Mouse (Mus musculus) heart, embryonic 14.5 days (tissue): Measurements from ENCODE around the gene Lair1. TPM values are rescaled to one million over a fixed set of nuclear protein-coding genes. Genes with fewer than 3 reads are reported as not detected.
"Not testable (repeated sequence)": the region's sequence is repeated elsewhere in the genome, so short reads cannot be mapped to it uniquely, and the experiment has no call there.

ENCODE experiments used
- ATAC-seq: fragments of 200-750 bp; cut with Nextera tagmentation; 2 replicates; pipeline ENCODE4 v1.8.0; 2017; ENCODE audit warnings: low read depth, moderate TSS enrichment; ENCODE audit not compliant: insufficient number of reproducible peaks, insufficient read depth, low FRiP score
- H3K27ac ChIP-seq, 2 experiments: fragments of 200-500 bp in 1 of 2; fragments of 300-500 bp in 1 of 2; sonication (generic) in 1 of 2; replicated peaks in 1 of 2; 2 replicates each; pipeline ENCODE4 v1.5.1; 2012 to 2014; ENCODE audit warnings: low read depth in 2 of 2, low read length in 2 of 2, control low read depth in 1 of 2, mild to moderate bottlenecking in 1 of 2, mixed read lengths in 1 of 2; ENCODE audit not compliant: control insufficient read depth in 1 of 2, insufficient read depth in 1 of 2
- H3K27me3 ChIP-seq: fragments of 300-500 bp; sonication (generic); 2 replicates; pipeline ENCODE4 v1.6.1; 2014; ENCODE audit warnings: mild to moderate bottlenecking, low read length, control low read depth; ENCODE audit not compliant: control insufficient read depth, insufficient read depth
- H3K36me3 ChIP-seq: fragments of 300-500 bp; sonication (generic); 2 replicates; pipeline ENCODE4 v1.6.1; 2014; ENCODE audit warnings: mild to moderate bottlenecking, control low read depth, low read length, mixed read lengths; ENCODE audit not compliant: control insufficient read depth, insufficient read depth
- H3K4me1 ChIP-seq, 2 experiments: fragments of 200-500 bp in 1 of 2; fragments of 300-500 bp in 1 of 2; sonication (generic) in 1 of 2; 2 replicates each; pipeline ENCODE4 v1.6.1; 2012 to 2014; ENCODE audit warnings: low read length in 2 of 2, control low read depth in 1 of 2, mixed read lengths in 1 of 2; ENCODE audit not compliant: control insufficient read depth in 2 of 2, insufficient read depth in 2 of 2
- H3K4me2 ChIP-seq: fragments of 300-500 bp; sonication (generic); 2 replicates; pipeline ENCODE4 v1.6.1; 2014; ENCODE audit warnings: mild to moderate bottlenecking, low read length
- H3K4me3 ChIP-seq, 2 experiments: fragments of 200-500 bp in 1 of 2; fragments of 300-500 bp in 1 of 2; sonication (generic) in 1 of 2; 2 replicates each; pipeline ENCODE4 v1.5.1; 2012 to 2014; ENCODE audit warnings: low read length in 2 of 2, mild to moderate bottlenecking in 2 of 2, control low read depth in 1 of 2, low read depth in 1 of 2, moderate library complexity in 1 of 2; ENCODE audit not compliant: control insufficient read depth in 1 of 2, insufficient read depth in 1 of 2
- H3K9ac ChIP-seq: fragments of 300-500 bp; sonication (generic); 2 replicates; pipeline ENCODE4 v1.6.1; 2014; ENCODE audit warnings: mild to moderate bottlenecking, low read length
- H3K9me3 ChIP-seq: fragments of 300-500 bp; sonication (generic); 2 replicates; pipeline ENCODE4 v1.6.1; 2016; ENCODE audit warnings: low read length, control low read depth; ENCODE audit not compliant: control insufficient read depth
- WGBS: fragments of 180-500 bp; shearing (Covaris S2); extraction: QIAGEN DNeasy Blood & Tissue Kit; methylation state at CpG from one replicate; pipeline ENCODE4 v1.1.7; 2014; 5-methylcytosine and 5-hydroxymethylcytosine counted together
- polyA plus RNA-seq: library from polyadenylated mRNA; unstranded; fragments of >200 nt; fragmentation: Nextera tagmentation; extraction: Ambion mirVana; gene quantifications from 2 replicates; pipeline ENCODE4 v1.2.1, GENCODE M21; 2014

The Lair1 gene
- polyA plus RNA-seq, 1 experiment from 2014 or later: 0.99 TPM

- no peak for ATAC-seq
- no peak overlapping the region for H3K4me2 ChIP-seq
- no peak overlapping the region for H3K4me3 ChIP-seq
- 68% methylated on average over 3 of the region's 3 CpGs for WGBS
- H3K4me1 ChIP-seq: no peaks in the 10 kb centered on the region
- no peaks in the 10 kb centered on the region for H3K36me3 ChIP-seq
- no peak overlapping the region for H3K27ac ChIP-seq
- H3K9ac ChIP-seq: no peak overlapping the region
- no peaks in the 10 kb centered on the region for H3K9me3 ChIP-seq
- no peaks in the 10 kb centered on the region for H3K27me3 ChIP-seq
These were observed 10.1 kb upstream of the Lair1 start for GRCm38 (mm10) chr7:4073144-4073543.

GRCm38 (mm10) chr7:4071066-4071465 lies 8.1 kb upstream of the Lair1 start:
- WGBS: 77% methylated on average over 6 of the region's 6 CpGs

GRCm38 (mm10) chr7:4063714-4064425 lies 866 bp upstream of the Lair1 start:
- no peaks in the 10 kb centered on the region for H3K36me3 ChIP-seq
- ATAC-seq: no peak
- H3K4me1 ChIP-seq: no peaks in the 10 kb centered on the region
- 86% methylated on average over 1 of the region's 1 CpGs for WGBS
- H3K4me2 ChIP-seq: no peak overlapping the region
- no peak overlapping the region for H3K27ac ChIP-seq
- H3K9ac ChIP-seq: no peak overlapping the region
- H3K9me3 ChIP-seq: no peaks in the 10 kb centered on the region
- H3K27me3 ChIP-seq: no peaks in the 10 kb centered on the region
- no peak overlapping the region for H3K4me3 ChIP-seq

More at GRCm38 (mm10) chr7:4071066-4071465, 8.1 kb upstream of the Lair1 start:
- Histone ChIP-seq H3K27me3 (no peaks in the 10 kb centered on the region), H3K4me2 (no peak overlapping the region), H3K36me3 (no peaks in the 10 kb centered on the region), H3K27ac (no peak overlapping the region), H3K9ac (no peak overlapping the region), H3K9me3 (no peaks in the 10 kb centered on the region), H3K4me1 (no peaks in the 10 kb centered on the region), H3K4me3 (no peak overlapping the region)
- ATAC-seq: no peak

GRCm38 (mm10) chr7:4060602-4061188 lies 2.3 kb downstream of the Lair1 start:
- 61% methylated on average over 9 of the region's 9 CpGs for WGBS
- not testable (repeated sequence) for H3K27me3 ChIP-seq, H3K4me1 ChIP-seq, H3K27ac ChIP-seq, H3K4me3 ChIP-seq, H3K4me2 ChIP-seq, ATAC-seq, H3K36me3 ChIP-seq, H3K9me3 ChIP-seq, H3K9ac ChIP-seq

- Histone ChIP-seq H3K36me3 (no peaks in the 10 kb centered on the region), H3K27ac (no peak overlapping the region), H3K27me3 (no peaks in the 10 kb centered on the region), H3K4me3 (no peak overlapping the region), H3K4me1 (no peaks in the 10 kb centered on the region), H3K4me2 (no peak overlapping the region), H3K9ac (no peak overlapping the region), H3K9me3 (no peaks in the 10 kb centered on the region)
- no peak for ATAC-seq
- WGBS: 33% methylated on average over 3 of the region's 3 CpGs
These were observed 36.1 kb downstream of the Lair1 start for GRCm38 (mm10) chr7:4026794-4027421.

- not testable (repeated sequence) for H3K4me2 ChIP-seq, H3K4me1 ChIP-seq, H3K27me3 ChIP-seq, H3K27ac ChIP-seq, H3K36me3 ChIP-seq, H3K9ac ChIP-seq, H3K4me3 ChIP-seq, H3K9me3 ChIP-seq, ATAC-seq
- 54% methylated on average over 3 of the region's 3 CpGs for WGBS
These were observed 58.4 kb downstream of the Lair1 start for GRCm38 (mm10) chr7:4004636-4005035.

GRCm38 (mm10) chr7:4003996-4004395 lies 59.0 kb downstream of the Lair1 start:
- not testable (repeated sequence) for H3K4me2 ChIP-seq

More at GRCm38 (mm10) chr7:4003996-4004395, 59.0 kb downstream of the Lair1 start:
- ATAC-seq, H3K4me3 ChIP-seq, H3K27ac ChIP-seq, H3K9me3 ChIP-seq, H3K36me3 ChIP-seq, H3K9ac ChIP-seq, H3K4me1 ChIP-seq, H3K27me3 ChIP-seq: not testable (repeated sequence)
- 64% methylated on average over 4 of the region's 4 CpGs for WGBS
